Mouse (Mus musculus) lung, adult 2 months (tissue): ENCODE data around the gene Nup93.

Source experiments
- CTCF ChIP-seq: fragments of 200-500 bp; IDR thresholded peaks from 2 replicates; pipeline ENCODE4 v1.5.1; 2011; ENCODE audit warnings: mild to moderate bottlenecking, low read length, control low read depth; ENCODE audit not compliant: insufficient read depth
- POLR2A ChIP-seq: fragments of 200-500 bp; IDR thresholded peaks from 2 replicates; pipeline ENCODE4 v1.6.1; 2011; ENCODE audit warnings: low read depth, mild to moderate bottlenecking, control low read depth, low read length, borderline replicate concordance; ENCODE audit errors: extremely low read depth

DNA sequence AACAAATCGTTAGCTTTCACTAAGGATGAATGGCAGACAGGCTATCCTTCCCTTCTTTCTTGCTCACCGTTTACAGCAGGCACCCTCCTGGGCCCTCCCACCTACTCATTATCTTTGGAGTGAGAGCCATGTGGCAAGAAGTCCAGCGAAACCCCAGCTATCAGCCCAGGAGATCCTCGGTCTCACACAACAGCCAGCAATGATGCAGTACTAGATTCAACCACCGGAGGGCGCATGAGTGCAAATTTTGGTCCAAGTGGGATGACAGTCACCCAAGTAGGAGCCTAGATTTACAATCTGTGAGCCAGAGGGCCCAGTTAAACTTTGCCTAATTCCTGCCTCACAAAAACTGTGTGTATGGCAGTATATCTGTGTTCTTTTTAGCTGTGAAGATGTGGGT, 47.1 kb upstream of the Nup93 start:
- no peak for TF ChIP-seq POLR2A
- peak; percentile 89 for TF ChIP-seq CTCF
